Mouse (Mus musculus): ENCODE measurements around the gene Spns3. TPM values are rescaled to one million over a fixed set of nuclear protein-coding genes. Genes with fewer than 3 reads are reported as not detected.

Gene Spns3
- polyA plus RNA-seq, 1 experiment from 2014 or later, result 0.10 TPM

DNA sequence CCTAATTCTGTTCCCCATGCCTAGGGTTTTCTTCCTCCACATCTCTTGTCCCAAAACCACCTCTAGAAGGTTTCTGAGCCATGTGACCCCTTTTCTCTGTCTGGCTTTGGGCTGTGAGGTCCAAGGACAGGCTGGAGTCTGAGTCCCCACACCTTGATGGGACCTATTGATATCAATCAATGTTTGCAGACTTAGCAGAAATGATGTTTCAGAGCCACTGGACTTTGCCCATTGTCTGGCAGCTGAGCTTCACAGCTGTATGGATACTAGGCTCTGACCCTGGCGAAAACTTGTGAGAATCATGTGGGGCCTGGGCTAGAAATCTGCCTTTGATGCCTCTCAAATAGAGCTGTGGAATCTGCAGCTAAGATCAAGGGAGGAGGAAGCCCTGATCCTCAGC lies 53.5 kb downstream of the Spns3 start:
- Histone ChIP-seq H3K4me2 (ENCODE audit: low read length) (no peak overlapping the region), H3K36me3 (ENCODE audit: control insufficient read depth, insufficient read depth, low read length) (no peaks in the 10 kb centered on the region), H3K27me3 (replicated peaks; ENCODE audit: control insufficient read depth, insufficient read depth, low read length) (no peaks in the 10 kb centered on the region), H3K4me1 (ENCODE audit: control insufficient read depth, insufficient read depth, low read length) (no peaks in the 10 kb centered on the region), H3K4me3 (ENCODE audit: low read depth, low read length) (no peak overlapping the region), H3K27ac (ENCODE audit: low read depth, low read length) (no peak overlapping the region), H3K9me3 (replicated peaks; ENCODE audit: control insufficient read depth, low read length) (no peaks in the 10 kb centered on the region), H3K9ac (ENCODE audit: low read length) (no peak overlapping the region)
- ATAC-seq, result no peak
- DNase-seq (ENCODE audit: low spot score), result no peak
- 65% methylated on average over 1 of the region's 1 CpGs for WGBS

DNA sequence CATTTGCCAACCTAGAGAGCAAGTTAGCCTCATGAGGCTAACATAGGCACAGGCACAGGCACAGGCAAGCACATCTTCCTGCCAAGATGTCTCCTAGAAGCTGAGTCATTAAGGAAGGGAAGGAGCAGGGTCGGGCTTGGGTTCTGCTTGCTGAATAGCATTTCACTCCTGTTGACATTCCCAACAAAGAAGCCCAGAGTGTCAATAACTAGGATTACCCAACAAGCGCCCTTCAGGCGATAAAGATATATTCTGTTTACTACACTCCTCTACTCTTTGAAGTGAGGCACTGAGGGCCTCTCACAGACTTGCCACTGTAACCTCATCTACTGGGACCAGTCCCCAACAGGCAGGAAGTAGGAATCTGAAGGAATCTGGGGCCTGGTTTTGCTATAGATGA lies 54.2 kb downstream of the Spns3 start:
- Histone ChIP-seq H3K9me3 (replicated peaks; ENCODE audit: control insufficient read depth, low read length) (no peaks in the 10 kb centered on the region), H3K27me3 (replicated peaks; ENCODE audit: control insufficient read depth, insufficient read depth, low read length) (no peaks in the 10 kb centered on the region), H3K4me1 (ENCODE audit: control insufficient read depth, insufficient read depth, low read length) (no peaks in the 10 kb centered on the region), H3K27ac (ENCODE audit: low read depth, low read length) (no peak overlapping the region), H3K36me3 (ENCODE audit: control insufficient read depth, insufficient read depth, low read length) (no peaks in the 10 kb centered on the region), H3K4me2 (ENCODE audit: low read length) (no peak overlapping the region), H3K4me3 (ENCODE audit: low read depth, low read length) (no peak overlapping the region), H3K9ac (ENCODE audit: low read length) (no peak overlapping the region)
- 52% methylated on average over 3 of the region's 3 CpGs for WGBS
- no peak for DNase-seq (ENCODE audit: low spot score)
- ATAC-seq, result no peak

DNA sequence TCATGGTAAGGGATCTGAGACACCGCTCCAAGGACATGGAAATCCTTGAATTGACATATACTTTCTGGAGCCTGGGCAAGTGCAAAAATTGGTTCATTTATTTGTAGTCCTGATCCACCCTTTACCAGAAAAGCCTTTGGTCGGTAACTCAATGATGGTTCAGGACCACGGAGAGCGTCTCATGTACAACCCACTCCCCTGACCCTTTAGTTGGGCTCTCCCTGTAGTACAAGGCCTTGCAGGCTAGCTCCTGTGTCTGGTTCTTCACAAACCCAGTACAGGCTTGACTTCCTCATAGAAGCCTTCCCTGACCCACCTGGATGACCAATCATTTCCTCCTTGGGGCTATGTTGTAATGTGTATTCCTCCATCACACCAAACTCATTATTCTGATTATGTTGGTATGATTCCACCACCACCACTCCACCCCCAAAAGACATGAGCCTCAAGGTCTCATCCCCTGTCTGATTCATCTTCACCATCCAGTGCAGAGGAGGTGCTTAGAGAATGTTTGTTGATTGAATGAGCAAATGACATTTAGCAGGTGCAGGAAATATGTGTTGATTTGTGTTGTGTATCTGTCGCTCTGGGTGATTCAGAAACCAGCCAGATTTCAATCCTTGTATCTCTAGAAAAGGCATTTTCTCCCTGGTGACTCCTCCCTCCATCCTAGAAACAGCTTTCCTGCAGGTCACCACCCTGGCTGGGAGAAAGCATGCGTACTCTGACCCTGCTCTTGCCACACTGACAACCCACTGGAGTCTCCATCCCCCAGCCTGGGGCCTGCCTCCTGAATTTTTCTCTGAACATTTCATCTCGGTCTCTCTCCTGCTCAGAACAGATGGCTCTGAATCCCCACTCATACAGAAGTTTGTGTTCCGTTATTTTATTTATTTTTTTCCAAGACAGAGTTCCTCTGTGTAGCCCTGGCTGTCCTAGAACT lies 56.0 kb downstream of the Spns3 start:
- no peaks in the 10 kb centered on the region for H3K9me3 ChIP-seq (replicated peaks; ENCODE audit: control insufficient read depth, low read length)
- H3K4me1 ChIP-seq (ENCODE audit: control insufficient read depth, insufficient read depth, low read length), result no peaks in the 10 kb centered on the region; the same call in 1 of the 2 replicates
- H3K36me3 ChIP-seq (ENCODE audit: control insufficient read depth, insufficient read depth, low read length), result no peaks in the 10 kb centered on the region
- 0 out of 2 replicates have a peak, but pooled peaks cover 2% of the 10 kb centered on the region for H3K27me3 ChIP-seq (replicated peaks; ENCODE audit: control insufficient read depth, insufficient read depth, low read length)
- H3K9ac ChIP-seq (ENCODE audit: low read length), result no peak overlapping the region
- no peak for ATAC-seq
- H3K4me3 ChIP-seq (ENCODE audit: low read depth, low read length), result no peak overlapping the region
- H3K4me2 ChIP-seq (ENCODE audit: low read length), result no peak overlapping the region
- 56% methylated on average over 8 of the region's 8 CpGs for whole genome bisulfite sequencing
- no peak for DNase-seq (ENCODE audit: low spot score)
- no peak overlapping the region for H3K27ac ChIP-seq (ENCODE audit: low read depth, low read length)

DNA sequence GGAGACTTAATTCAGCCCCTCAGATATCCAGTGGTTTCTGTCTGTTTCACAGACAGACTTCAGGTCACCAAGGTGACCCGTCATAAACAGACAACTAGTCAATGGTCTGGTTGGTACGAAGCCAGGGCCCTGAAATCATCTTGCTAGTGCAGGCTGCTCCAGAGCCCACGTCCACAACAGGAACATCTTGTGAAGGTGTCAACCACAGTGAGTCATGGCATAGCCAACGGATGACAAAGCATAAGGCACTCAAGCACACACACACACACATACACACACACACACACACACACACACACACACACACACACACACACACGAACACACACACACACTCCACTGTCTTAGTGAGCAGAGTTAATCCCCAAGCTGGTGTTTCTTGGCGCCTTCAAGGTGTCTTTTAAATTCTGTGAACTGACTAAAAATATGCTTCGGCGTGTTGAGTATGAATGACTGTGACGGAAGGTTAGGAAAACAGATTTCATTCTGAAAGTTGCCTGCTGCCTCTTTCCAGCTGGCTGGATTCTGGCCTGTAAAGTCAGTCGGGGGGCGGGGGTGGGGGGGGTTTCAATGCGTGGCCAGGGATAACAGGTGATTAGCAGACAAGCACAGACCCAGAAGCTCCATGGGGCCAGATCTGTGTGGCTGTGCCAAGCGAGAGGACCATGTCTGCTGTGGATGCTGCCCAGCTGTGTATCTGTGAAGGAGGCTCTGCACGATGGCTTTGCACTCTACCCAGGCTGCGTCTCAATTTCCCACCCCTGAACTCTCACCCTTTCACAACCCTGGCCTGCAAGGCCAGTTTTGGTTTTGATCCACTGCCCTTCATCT lies 59.0 kb downstream of the Spns3 start:
- ATAC-seq, result no peak
- Histone ChIP-seq H3K27me3 (replicated peaks; ENCODE audit: control insufficient read depth, insufficient read depth, low read length) (peaks cover 2% of the 10 kb centered on the region; the same call in 1 of the 2 replicates), H3K27ac (ENCODE audit: low read depth, low read length) (no peak overlapping the region), H3K36me3 (ENCODE audit: control insufficient read depth, insufficient read depth, low read length) (no peaks in the 10 kb centered on the region), H3K4me1 (ENCODE audit: control insufficient read depth, insufficient read depth, low read length) (no peaks in the 10 kb centered on the region; the same call in 1 of the 2 replicates), H3K4me2 (ENCODE audit: low read length) (no peak overlapping the region), H3K9ac (ENCODE audit: low read length) (no peak overlapping the region), H3K4me3 (ENCODE audit: low read depth, low read length) (no peak overlapping the region), H3K9me3 (replicated peaks; ENCODE audit: control insufficient read depth, low read length) (no peaks in the 10 kb centered on the region)
- 65% methylated on average over 15 of the region's 15 CpGs for WGBS
- DNase-seq (ENCODE audit: low spot score), result no peak

DNA sequence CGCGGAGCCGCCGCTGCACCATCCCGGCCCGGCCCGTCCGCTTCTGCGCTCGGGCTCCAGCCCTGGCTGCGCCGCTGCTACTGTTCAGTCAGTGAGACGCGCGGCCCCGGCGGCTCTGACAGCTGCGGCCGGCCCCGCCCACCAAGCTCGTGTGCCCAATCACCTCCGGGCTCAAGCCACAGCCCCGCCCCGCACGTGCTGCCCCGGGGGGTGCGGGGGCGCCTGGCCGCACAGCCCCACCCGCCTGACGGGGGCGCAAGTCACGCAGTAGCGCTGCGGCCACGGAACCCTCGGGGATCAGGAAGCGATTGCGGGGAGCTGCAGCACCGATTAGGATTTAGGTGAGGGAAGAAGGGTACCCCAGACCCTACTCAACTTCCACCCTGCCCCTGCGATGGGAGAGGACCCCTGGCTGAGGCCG lies 60.4 kb downstream of the Spns3 start, which contains the start of gene Spns2:
Gene Spns2 (minus strand): TSS at position 24 of the 421 bp plus-strand sequence.
- Histone ChIP-seq H3K4me3 (ENCODE audit: low read depth, low read length) (peak within 1 kb of the TSS; percentile 63), H3K4me2 (ENCODE audit: low read length) (peak within 1 kb of the TSS; percentile 85), H3K27me3 (replicated peaks; ENCODE audit: control insufficient read depth, insufficient read depth, low read length) (peaks cover 2% of the 10 kb centered on the region; the same call in 1 of the 2 replicates), H3K27ac (ENCODE audit: low read depth, low read length) (peak within 1 kb of the TSS; percentile 82), H3K36me3 (ENCODE audit: control insufficient read depth, insufficient read depth, low read length) (no peaks in the 10 kb centered on the region), H3K9ac (ENCODE audit: low read length) (peak within 1 kb of the TSS; percentile 86), H3K9me3 (replicated peaks; ENCODE audit: control insufficient read depth, low read length) (no peaks in the 10 kb centered on the region), H3K4me1 (ENCODE audit: control insufficient read depth, insufficient read depth, low read length) (peaks cover 5% of the 10 kb centered on the region)
- under 1% methylated on average over 36 of the region's 42 CpGs for WGBS
- DNase-seq (ENCODE audit: low spot score) (peak; percentile 94), ATAC-seq (peak; percentile 94)

DNA sequence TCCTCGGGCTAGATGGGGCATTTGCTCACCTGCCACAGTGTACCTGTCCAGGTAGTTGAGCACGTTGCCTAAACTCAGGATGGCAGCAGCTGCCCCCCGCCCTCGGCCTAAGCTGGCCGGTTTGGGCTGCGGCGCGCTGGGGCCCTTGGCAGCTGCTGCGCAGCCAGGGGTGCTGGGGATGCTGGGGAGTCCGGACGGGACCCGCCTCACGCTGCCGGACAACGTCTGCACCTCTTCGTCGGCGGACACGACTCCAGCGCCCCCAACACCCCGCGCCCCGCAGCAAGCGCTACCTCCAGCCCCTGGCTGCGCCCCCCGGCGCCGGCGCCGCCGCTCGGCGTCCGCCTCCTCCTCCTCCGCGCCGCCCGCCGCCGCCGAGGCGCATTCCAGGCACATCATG lies 60.9 kb downstream of the Spns3 start:
- Histone ChIP-seq H3K36me3 (ENCODE audit: control insufficient read depth, insufficient read depth, low read length) (no peaks in the 10 kb centered on the region), H3K9ac (ENCODE audit: low read length) (peak overlapping the region; percentile 86), H3K4me3 (ENCODE audit: low read depth, low read length) (peak overlapping the region; percentile 63), H3K4me2 (ENCODE audit: low read length) (peak overlapping the region; percentile 85), H3K27ac (ENCODE audit: low read depth, low read length) (peak overlapping the region; percentile 82), H3K9me3 (replicated peaks; ENCODE audit: control insufficient read depth, low read length) (no peaks in the 10 kb centered on the region), H3K27me3 (replicated peaks; ENCODE audit: control insufficient read depth, insufficient read depth, low read length) (peaks cover 2% of the 10 kb centered on the region; the same call in 1 of the 2 replicates), H3K4me1 (ENCODE audit: control insufficient read depth, insufficient read depth, low read length) (peaks cover 9% of the 10 kb centered on the region)
- under 1% methylated on average over 21 of the region's 42 CpGs for WGBS
- no peak for DNase-seq (ENCODE audit: low spot score)
- peak; percentile 11; the same call in 1 of the 2 replicates for ATAC-seq

DNA sequence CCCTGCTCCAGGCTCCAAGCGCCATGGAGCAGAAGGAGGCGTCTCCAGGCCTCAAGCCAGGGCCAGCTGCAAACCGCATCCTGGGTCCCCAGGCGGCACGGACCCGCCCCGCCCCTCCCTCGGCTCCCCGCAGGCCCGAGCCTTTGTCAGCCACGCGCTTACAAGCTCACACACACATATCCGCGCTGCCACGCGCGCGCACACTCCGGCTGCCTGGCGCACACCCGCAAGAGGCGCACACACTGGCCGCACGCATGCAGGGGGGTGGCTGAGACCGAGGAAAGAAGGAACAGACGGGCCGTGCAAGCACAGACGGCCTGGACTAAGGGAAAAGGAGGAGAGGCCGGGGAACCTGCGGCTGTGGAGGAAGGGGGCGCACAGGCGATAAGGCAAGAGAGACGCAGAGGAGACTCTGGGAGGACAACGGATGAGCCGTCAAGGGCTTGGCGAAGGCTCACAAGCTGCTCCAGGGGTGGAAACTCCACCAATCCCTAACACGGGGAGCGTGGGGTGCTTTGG lies 61.5 kb downstream of the Spns3 start:
- H3K4me3 ChIP-seq (ENCODE audit: low read depth, low read length), result peak overlapping the region; percentile 63
- WGBS, result under 1% methylated on average over 38 of the region's 38 CpGs
- ATAC-seq, result peak; percentile 73
- peak overlapping the region; percentile 86 for H3K9ac ChIP-seq (ENCODE audit: low read length)
- peak overlapping the region; percentile 82 for H3K27ac ChIP-seq (ENCODE audit: low read depth, low read length)
- H3K27me3 ChIP-seq (replicated peaks; ENCODE audit: control insufficient read depth, insufficient read depth, low read length), result peaks cover 2% of the 10 kb centered on the region; the same call in 1 of the 2 replicates
- peak; percentile 79 for DNase-seq (ENCODE audit: low spot score)
- H3K4me1 ChIP-seq (ENCODE audit: control insufficient read depth, insufficient read depth, low read length), result peaks cover 9% of the 10 kb centered on the region
- H3K36me3 ChIP-seq (ENCODE audit: control insufficient read depth, insufficient read depth, low read length), result no peaks in the 10 kb centered on the region
- peak overlapping the region; percentile 85 for H3K4me2 ChIP-seq (ENCODE audit: low read length)
- H3K9me3 ChIP-seq (replicated peaks; ENCODE audit: control insufficient read depth, low read length), result no peaks in the 10 kb centered on the region

DNA sequence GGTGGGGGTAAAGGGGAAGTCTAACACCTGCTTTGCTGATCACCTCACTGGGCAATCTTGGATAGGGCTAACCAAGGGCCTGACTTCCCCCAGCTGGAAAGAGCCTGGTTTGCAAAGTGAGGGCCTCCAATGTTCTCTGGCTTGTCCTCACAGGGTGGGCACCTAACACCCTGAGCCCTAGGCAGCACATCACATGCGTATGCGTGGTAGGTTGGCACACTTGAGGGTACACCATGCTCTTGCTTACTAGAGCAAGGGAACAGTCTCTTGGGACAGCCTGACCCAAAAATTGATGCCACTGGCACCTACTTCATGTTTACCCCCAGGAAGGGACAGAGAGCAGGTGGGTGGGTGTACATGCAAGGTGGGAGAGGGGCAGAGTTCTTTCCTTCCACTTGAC lies 62.6 kb downstream of the Spns3 start:
- WGBS, result 84% methylated on average over 2 of the region's 2 CpGs

More for the DNA sequence above, 62.6 kb downstream of the Spns3 start:
- H3K36me3 ChIP-seq (ENCODE audit: control insufficient read depth, insufficient read depth, low read length), result no peaks in the 10 kb centered on the region
- ATAC-seq, result no peak
- H3K9me3 ChIP-seq (replicated peaks; ENCODE audit: control insufficient read depth, low read length), result no peaks in the 10 kb centered on the region
- peak overlapping the region; percentile 63; the same call in 1 of the 2 replicates for H3K4me3 ChIP-seq (ENCODE audit: low read depth, low read length)
- no peak overlapping the region for H3K27ac ChIP-seq (ENCODE audit: low read depth, low read length)
- DNase-seq (ENCODE audit: low spot score), result no peak
- peak overlapping the region; percentile 86 for H3K9ac ChIP-seq (ENCODE audit: low read length)
- peak overlapping the region; percentile 85 for H3K4me2 ChIP-seq (ENCODE audit: low read length)
- peaks cover 9% of the 10 kb centered on the region for H3K4me1 ChIP-seq (ENCODE audit: control insufficient read depth, insufficient read depth, low read length)
- peaks cover 2% of the 10 kb centered on the region; the same call in 1 of the 2 replicates for H3K27me3 ChIP-seq (replicated peaks; ENCODE audit: control insufficient read depth, insufficient read depth, low read length)
